Mouse (Mus musculus): ENCODE results near the gene Cpped1. TPM values are rescaled to one million over a fixed set of nuclear protein-coding genes. Genes with fewer than 3 reads are reported as not detected.

The Cpped1 gene
- polyA plus RNA-seq, 1 experiment, result 23.8 TPM

DNA sequence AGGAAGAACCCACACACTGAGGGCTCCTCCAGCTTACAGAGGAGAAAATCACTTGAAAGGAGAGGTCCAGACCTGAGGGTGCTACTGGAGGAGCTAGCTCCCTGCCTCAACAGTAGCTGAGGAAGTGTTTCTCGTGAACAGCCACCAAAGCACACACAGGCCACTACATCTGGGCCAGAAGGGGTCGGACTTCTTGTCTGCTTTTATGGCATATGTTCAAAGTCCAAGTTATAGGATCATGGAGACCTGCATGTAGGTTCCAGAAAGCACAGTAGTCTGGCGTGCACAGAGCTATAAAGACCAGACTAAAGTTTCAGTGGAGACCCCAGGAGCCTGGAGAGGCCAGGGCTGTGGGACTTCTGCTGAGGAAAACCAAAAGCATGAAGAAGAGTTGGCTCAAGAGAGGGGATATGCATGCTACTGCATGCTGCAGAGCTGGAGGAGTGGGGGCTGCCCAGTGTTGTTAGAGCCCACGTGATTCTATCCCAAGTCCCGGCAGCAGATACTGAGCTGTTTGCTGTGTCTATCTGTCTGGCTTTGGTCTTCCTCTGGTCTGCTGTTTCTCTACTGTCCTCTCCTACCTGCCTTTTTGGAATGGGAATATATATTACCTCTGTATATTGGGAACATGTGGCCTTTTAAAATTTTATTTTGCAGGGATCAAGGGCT is 60.1 kb downstream of the Cpped1 start:
- DNase-seq (ENCODE audit: low read depth, low spot score), result no peak
- WGBS, result 34% methylated on average over 5 of the region's 5 CpGs

DNA sequence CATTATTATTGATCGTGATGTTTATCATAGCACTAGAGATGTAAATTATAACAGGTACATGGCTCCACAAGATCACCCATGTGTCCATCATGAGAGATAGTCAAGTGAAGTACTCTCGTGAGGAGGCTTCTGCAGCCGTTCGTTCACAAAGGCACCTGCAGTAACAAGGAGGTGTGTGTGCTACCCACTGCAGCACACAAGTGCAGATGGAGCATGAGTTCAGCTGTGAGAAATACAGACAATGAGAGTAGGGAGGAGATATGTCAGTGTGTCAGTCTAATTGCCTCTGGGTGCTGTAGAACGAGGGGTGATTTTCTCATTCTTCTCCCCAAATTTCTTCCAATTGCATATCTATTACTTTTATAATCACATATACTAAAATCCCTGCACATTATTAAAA is 63.9 kb downstream of the Cpped1 start:
- WGBS, result 97% methylated on average over 5 of the region's 5 CpGs
- no peak for DNase-seq (ENCODE audit: low read depth, low spot score)

DNA sequence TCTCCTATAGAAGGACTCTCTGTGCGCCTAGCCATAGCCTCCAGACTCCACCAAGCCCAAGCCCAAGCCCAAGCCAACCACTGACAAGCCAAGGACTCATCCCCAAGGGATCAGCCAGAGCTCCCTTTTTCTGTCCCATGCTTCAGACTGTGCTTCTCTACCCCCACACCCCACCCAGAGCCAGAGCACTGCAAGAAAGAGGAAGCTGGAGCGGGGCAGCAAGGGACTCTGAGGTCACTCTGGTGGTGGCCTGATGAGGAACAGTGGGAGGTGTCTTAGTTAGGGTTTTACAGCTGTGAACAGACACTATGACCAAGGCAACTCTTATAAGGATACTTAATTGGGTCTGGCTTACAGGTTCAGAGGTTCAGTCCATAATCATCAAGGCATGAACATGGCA is 65.8 kb downstream of the Cpped1 start:
- 95% methylated on average over 2 of the region's 2 CpGs for WGBS
- no peak for DNase-seq (ENCODE audit: low read depth, low spot score)

DNA sequence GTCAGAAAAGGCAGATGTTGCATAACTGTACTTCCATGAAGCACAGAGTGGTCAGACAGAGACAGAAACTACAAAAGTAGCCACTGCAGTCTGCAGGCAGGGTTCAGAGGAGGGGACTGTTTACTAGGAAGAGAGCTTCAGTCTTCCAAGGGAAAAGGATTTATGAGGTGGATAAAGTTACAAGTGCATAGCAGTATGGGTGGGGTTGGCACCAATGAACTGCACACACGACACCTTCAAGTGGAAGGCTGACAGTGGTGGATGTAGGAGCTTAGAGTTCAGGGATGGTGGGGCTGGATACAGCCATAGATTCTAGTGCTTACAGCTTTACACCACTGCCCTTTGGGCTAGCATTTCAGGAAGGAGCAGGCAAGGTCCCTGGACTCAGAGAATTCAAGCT is 75.8 kb downstream of the Cpped1 start:
- DNase-seq (ENCODE audit: low read depth, low spot score), result no peak
- WGBS, result 28% methylated on average over 1 of the region's 1 CpGs

DNA sequence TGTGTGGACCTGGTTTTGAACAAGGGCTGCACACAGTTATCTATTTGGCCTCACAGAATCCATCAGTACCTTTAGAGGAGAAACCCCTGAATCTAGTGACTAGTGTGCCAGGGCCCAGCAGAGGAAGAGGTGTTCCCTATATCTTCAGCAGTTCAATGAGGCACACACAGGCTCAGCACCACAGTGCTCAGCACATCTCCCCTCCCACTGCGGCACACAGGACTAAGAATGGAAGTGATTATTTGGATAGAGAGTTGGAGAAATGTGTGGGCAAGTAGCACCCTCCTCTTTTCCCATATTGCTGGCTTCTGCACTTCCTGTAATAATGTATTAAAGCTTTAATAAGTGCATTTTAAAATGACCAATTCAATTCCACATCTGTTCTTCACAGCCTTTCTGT is 80.4 kb downstream of the Cpped1 start:
- 91% methylated on average over 1 of the region's 1 CpGs for WGBS
- no peak for DNase-seq (ENCODE audit: low read depth, low spot score)

DNA sequence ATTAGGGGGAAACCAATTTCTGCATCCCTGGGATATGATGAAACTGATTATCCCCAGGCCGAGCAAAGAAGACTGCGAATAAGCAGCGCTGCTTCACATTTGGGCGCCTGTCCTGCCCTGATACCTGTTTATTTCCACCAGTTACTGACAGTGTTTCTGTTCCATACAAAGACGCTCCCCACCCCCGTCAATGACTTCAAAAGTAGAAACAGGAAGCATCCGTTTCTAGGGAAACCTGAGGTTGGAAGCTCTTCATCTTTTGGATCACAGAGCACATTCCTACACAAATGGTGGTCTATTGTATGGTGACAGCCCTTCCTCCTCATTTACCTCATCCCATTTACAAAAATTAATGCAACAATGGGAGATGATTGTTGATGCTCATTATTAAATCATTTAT is 84.4 kb downstream of the Cpped1 start:
- 79% methylated on average over 7 of the region's 7 CpGs for WGBS
- no peak for DNase-seq (ENCODE audit: low read depth, low spot score)

DNA sequence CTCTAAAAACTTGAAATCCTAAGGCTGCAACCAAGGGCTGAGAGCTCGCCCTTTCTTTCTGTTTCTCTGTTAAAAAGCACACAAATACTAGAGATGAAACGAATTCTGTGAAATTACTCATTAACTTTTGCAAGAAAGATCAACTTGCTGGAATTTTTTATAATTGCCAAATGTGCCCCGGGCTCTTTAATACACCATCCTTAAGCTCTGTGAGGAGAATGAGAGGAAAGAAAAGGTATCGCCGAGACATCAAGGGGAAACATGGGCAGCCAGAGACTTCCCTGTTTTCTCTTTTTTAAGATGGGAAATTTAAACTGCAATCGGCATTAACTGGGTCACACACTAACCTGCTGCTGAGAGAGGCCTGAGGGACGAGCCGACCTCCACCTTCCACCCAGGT is 84.9 kb downstream of the Cpped1 start:
- 67% methylated on average over 8 of the region's 8 CpGs for WGBS
- no peak for DNase-seq (ENCODE audit: low read depth, low spot score)

DNA sequence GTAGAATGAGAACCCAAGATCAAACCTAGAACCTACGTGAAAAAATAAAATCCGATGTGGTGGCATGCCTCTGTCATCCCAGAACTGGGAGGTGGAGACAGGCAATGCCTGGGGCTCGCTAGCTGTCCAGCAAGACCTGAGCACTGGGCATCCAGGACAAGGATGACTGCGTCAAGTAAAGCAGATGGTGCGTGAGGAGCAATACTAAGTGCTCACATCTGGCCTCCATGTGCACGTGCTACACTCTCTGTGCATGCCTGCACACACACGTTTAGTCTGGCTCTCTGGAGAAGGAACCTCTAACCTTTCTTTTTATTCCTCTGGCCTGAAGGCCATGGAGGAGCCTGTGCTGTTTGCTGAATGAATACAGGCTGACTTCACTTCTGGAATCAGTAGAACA is 88.5 kb downstream of the Cpped1 start:
- WGBS, result 83% methylated on average over 7 of the region's 7 CpGs

DNA sequence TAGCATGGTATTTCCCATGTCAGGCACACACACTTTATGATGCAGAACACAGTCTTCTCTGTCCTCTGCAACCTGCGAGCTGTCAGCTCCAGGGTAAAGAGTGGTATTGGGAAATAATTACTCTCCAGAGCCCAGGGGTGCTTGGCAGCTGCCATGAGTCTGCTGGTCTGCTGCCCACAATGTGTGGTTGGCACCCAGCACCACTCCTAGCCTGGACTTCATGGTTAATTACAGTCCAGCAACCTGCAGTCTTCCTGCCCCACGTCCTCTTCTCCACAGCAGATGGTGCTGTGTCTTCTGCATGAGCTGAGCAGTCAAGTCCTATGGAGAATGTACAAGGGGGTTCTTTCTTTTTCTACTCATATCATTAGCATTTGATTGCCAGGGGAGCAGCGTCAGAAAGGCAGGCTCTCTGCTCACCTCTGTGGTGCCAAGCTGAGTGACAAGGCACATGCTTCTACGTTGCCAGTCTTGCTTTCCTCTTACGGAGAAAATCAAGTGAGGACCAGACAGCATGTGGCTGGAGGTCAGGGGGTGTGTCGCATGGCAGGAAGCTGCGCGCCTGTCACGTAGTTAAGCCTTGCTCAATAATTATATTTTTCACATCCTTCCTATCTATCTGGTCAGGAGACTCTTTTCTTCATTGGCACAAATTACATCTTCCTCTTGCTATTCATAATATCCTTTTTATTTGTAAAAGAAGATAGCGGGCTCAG is 94.2 kb downstream of the Cpped1 start:
- 86% methylated on average over 10 of the region's 10 CpGs for WGBS

More for the DNA sequence above, 88.5 kb downstream of the Cpped1 start:
- DNase-seq (ENCODE audit: low read depth, low spot score), result no peak

DNA sequence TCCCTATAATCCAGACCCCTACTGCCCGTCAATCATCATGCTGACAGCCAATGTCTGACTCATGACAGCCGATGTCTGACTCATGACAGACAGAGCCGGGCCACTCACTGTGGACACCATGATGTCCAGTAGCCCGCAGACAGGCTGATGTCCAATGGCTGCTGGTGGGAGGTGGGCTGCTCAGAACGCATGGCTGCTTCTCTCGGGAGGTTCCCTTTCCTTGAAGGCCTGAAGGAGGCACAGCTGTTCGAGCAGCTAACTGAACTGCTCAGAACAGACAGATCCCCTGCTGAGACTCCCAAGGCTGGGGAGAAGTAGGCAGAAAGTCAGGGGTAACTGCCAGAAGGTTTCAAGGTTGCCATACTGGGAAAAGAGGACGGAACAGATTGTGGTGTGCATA is 97.1 kb downstream of the Cpped1 start:
- WGBS, result 84% methylated on average over 8 of the region's 8 CpGs
- no peak for DNase-seq (ENCODE audit: low read depth, low spot score)

More for the DNA sequence above, 94.2 kb downstream of the Cpped1 start:
- DNase-seq (ENCODE audit: low read depth, low spot score), result no peak

DNA sequence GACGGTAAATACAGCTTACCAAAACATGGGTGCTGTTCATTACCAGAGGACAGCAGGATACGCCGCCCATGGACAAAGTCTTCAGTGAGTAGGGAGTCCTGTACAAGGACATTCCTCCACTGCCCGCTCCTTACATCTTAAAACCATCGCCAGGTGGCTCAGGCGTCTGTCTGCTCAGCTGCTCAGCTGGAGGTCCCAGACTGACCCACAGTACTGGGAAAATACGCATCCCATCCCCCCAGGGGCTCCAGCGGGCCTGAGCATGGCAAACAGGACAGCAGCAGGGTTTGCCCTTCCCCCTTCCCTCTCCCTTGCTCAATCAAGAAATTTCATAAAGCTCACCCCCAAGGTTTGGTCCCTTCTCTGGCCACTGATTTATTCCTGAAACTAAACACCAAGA is 99.6 kb downstream of the Cpped1 start:
- DNase-seq (ENCODE audit: low read depth, low spot score), result no peak
- 92% methylated on average over 8 of the region's 8 CpGs for WGBS

DNA sequence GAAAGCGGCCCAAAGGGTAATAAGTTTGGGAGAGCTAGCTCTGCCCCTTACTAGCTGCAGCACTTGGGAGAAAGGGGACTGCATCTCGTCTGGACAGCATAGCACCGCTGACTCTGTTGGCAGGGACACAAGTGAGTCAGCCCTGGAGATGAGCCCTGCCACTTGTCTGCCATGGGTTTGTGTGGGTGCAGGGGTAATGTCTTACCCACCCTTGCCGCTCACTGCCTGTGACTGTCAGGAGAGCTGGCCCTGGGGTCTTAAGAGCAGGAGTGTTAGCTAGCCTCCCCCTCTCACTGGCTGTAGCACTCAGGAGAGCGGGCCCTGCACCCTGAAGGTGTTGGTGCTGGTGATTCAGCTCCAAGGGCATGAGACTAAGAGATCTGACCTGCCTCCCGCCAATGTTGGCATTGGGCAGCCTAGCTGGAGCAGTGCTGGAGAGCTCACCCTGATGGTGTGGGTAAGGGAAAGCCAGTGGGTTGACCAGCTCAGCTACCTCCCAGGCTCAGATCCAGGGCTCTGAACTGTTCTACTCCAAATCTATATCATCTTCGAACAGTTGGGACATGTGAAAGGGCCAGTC is 107.2 kb downstream of the Cpped1 start:
- WGBS, result 87% methylated on average over 7 of the region's 7 CpGs
- no peak for DNase-seq (ENCODE audit: low read depth, low spot score)

DNA sequence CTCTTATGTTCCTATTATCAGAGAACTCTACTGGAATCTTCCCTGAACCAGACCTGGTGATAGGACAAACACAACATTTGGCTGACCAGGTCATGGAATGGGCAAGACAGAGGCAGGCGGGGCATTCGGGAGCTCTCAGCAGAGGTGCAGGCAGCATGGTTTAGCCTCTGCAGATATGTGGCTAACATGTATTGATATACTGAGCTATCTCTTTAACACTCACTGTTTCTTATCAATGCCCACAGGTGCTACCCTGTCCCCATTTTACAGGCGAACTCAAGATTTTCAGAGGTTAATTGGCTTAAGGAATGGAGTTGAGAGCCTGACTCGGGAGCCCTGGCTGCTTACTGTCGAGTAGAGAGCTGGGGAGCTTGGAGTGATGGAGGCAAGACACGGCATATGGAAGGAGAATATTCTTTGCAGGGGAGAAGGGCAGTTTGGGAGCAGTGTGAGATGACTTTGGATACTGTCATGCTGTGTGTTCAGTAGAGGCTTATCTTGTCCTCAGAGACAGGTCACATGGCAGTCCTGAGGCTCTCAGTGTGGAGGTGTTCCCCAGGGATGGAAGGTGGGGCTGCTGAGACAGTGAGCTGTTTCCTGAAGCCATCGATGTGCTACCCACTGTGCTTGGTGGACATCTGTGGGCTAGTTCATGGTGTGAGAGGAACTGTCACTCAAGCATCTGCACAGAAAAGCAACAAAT is 113.3 kb downstream of the Cpped1 start:
- 77% methylated on average over 7 of the region's 7 CpGs for WGBS
- no peak for DNase-seq (ENCODE audit: low read depth, low spot score)

DNA sequence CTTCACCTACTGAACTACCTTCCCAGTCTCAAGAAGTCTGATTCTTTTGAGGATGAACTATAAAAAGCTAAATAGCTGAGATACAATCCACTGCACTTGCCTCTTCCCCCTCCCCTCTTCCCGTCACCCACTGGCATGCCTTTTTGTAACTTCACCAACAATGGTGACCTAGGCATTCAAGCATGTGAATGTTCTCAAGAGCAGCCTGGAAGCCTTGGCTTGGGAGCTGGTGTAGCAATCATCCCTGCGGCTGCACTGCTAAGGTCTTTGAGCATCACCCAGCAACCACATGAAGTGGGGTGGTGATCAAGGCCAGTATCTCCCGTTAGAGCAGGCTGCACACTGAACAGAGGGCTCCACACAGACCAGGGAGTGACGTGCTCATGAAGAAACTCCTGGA is 114.6 kb downstream of the Cpped1 start:
- no peak for DNase-seq (ENCODE audit: low read depth, low spot score)
- 77% methylated on average over 4 of the region's 4 CpGs for WGBS

DNA sequence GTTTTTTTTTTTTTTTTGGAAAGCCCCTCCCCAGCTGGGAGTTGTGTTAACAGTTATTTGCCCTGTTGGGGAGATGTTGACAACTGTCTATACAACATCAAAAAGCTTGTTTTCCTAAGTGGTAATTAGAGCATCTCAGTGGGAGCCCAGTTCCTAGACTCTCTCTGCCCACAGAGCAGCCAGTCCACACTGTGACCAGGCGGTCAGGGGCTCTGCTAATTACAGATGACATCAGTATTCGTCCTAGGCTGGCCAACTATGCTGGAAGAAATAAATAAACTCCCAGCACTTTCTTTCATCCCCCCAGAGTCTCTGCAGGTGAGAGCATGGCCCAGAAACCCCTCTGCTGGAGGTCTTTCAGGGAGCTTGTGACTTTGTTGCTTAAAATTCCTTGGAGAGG is 115.9 kb downstream of the Cpped1 start:
- no peak for DNase-seq (ENCODE audit: low read depth, low spot score)
- 69% methylated on average over 2 of the region's 2 CpGs for WGBS

DNA sequence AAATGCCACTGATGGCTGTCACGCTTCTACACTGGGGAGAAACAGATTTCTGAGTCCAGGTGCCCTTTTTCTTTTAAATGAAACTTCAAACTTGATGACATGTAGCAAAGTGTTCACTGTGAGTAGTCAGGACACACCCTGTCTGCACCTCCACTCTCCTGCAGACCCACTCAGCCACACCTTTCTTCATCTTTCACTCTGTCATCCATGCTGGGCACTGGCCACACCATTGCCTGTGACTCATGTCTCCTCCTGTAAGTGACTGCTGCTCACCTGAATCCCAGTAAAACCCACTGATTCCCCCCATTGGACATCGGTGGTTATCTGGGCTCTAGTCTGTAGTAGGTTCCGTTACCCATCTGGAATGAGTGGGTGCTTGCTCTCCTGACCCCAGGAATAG is 118.8 kb downstream of the Cpped1 start:
- DNase-seq (ENCODE audit: low read depth, low spot score), result no peak
- WGBS, result 92% methylated on average over 3 of the region's 3 CpGs

DNA sequence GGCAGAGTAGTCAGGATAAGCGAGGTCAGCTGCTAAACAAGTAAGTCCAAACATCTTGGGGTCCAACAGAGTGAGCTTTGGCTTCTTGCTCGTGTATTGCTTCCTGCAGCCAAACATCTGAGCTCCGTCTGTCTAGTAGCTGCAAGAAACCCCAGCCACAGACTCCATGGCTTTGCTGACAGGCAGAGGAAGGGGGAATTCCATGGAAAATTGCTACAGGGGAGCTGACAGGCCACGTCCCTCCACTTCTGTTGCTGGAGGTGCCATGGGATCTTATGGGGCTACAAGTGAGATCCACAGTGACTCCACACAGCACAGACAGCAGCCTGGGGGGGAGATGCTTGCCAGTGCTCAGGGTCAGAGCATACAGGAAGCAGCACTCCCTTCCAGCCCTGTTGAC is 123.4 kb downstream of the Cpped1 start:
- 65% methylated on average over 4 of the region's 4 CpGs for WGBS
- DNase-seq (ENCODE audit: low read depth, low spot score), result no peak

DNA sequence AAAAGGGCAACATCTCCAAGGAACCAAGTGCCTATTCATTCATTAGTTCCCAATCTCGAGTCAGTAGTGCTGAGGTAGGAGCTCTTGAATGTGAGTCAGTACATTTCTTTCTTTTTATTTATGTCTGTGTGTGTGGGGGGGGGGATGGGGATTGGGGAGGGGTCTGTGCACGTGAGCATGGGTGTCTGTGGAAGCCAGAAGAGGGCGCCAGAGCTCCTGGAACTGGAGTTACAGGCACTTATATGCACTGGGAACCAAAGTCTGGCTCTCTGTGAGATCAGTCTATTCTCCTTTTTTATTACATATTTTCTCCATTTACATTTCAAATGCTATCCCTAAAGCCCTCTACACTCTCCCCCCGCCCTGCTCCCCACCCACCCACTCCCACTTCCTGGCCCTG is 124.9 kb downstream of the Cpped1 start:
- no peak for DNase-seq (ENCODE audit: low read depth, low spot score)
- 61% methylated on average over 4 of the region's 4 CpGs for WGBS

DNA sequence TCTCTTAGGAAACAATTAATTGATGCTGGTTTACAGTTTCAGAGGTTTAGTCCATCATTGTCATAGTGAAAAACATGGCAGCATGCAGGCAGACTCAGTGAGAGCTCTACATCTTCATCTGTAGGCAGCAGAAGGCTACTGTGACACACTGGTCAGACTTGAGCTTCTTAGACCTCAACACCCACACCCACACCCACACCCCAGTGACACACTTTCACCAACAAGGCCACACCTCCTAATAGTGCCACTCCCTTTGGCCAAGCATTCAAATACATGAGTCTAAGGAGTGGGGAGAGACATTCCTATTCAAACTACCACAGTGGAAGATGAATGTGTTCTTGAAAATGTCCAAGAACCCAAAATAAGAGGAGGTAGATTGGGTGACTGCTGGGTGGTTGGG is 125.9 kb downstream of the Cpped1 start:
- no peak for DNase-seq (ENCODE audit: low read depth, low spot score)

DNA sequence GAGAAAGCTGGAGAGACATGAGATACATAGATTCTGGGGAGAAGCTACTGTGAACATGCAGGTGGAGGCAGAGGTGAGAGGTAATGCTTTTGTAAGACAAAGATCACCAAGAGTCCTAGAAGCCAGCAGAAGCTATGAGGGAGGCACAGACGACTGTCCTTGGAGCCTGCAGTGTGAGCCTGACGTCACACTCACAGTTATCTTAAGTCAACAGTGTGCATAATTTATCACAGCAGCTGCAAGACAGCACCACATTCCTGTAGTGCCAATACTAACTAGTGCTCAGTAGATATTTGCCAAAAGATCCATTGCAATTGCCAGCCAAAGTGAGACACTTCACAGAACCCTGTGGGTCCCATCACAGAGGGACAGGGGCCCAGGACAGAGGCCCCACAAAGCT is 127.2 kb downstream of the Cpped1 start:
- WGBS, result 8% methylated on average over 2 of the region's 2 CpGs
- no peak for DNase-seq (ENCODE audit: low read depth, low spot score)

Data from large intestine, adult 2 months (tissue).